Mouse (Mus musculus): ENCODE data around the gene Esrrb.

The Esrrb gene

GRCm38 (mm10) chr12:86360696-86361631, at the start of gene Esrrb:
Gene Esrrb, plus strand, starts transcription at chr12:86361117.
- peak; percentile 4 for DNase-seq (ENCODE audit: low read depth, low spot score)

- DNase-seq (ENCODE audit: low read depth, low spot score) = no peak
Observed at GRCm38 (mm10) chr12:86320629-86321028, 40.3 kb upstream of the Esrrb start.

DNA sequence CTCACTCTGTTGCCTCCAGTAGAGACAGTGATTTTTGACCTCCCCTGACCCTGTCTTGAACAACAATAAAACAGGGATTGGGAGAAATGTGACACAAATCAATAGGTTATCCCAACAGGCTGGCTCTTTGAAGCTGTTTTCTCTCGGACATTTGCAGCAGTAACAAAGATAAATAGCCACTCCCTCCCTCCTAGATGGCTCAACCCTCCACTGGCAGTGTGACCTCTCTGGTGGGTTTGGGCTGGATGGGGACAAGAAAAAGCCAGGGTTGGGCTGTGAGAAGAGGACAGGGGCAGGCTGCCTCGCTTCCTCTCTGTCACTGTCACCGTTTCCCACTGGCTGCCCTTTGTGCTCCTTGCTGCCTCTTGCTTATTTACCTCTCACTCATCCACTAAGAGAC, 36.6 kb upstream of the Esrrb start:
- no peak for DNase-seq (ENCODE audit: low read depth, low spot score)

GRCm38 (mm10) chr12:86329813-86330212, 31.1 kb upstream of the Esrrb start:
- no peak for DNase-seq (ENCODE audit: low read depth, low spot score)

GRCm38 (mm10) chr12:86330684-86331083, 30.2 kb upstream of the Esrrb start:
- DNase-seq (ENCODE audit: low read depth, low spot score) = no peak

DNA sequence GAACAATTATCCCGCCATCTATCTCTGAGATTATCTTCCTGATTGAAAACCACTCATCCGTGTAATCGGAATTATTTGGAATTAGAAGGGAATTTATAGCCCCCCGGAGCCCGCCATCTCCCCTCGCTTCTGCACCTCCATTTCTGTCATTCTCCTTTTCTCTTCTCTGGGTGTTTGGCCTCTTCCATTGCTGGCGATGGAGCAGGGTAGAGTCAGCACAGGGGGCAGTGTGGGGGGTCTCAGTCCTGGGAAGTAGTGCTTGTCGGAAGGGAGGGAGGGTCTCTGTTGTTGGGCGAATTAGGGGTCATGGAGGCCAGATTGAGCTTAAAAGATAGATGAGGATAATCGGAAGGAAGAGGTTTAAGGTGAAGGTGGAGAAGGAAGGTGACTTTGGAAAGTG, 29.7 kb upstream of the Esrrb start:
- DNase-seq (ENCODE audit: low read depth, low spot score) = no peak

DNA sequence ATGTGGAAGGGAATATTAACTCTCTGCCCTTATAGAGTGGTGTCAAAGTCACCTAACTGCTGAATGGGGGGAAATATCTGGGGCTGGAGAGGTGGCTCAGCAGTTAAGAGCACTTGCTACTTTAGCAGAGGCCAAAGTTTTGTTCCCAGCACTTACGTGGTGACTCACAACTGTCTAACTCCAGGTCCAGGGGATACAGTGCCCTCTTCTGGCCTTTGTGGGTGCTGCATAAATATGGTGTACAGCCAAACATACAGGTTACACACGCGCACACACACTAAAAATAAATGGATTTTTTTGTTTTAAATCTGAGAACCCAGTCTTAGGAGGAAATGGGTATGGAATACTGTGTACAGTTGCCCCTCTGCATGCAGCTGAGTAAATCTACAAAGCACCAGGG, 24.7 kb upstream of the Esrrb start:
- DNase-seq (ENCODE audit: low read depth, low spot score) = no peak

DNA sequence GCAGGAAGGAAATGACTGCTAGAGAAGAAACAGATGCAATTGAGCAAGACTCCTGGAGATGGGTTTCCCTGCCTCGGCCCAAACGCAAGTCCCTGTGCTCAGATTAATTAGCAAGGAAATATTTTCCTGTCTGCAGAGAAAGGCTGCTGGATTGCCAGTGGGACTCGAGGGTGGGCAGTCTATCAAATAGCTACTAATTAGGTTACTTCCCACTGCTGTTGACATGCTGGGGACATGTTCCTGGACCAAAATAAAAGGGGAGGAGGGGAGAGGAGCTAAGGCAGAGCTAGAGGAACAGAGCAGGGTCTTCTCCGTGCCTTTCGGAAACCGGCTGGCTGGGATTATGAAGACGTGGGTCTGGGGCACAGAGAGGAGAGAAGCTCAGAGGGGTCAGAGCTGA, 24.0 kb upstream of the Esrrb start:
- no peak for DNase-seq (ENCODE audit: low read depth, low spot score)

GRCm38 (mm10) chr12:86349477-86349876, 11.4 kb upstream of the Esrrb start:
- DNase-seq (ENCODE audit: low read depth, low spot score) = no peak

- DNase-seq (ENCODE audit: low read depth, low spot score) = no peak
Observed at GRCm38 (mm10) chr12:86359406-86359805, 1.5 kb upstream of the Esrrb start.

DNA sequence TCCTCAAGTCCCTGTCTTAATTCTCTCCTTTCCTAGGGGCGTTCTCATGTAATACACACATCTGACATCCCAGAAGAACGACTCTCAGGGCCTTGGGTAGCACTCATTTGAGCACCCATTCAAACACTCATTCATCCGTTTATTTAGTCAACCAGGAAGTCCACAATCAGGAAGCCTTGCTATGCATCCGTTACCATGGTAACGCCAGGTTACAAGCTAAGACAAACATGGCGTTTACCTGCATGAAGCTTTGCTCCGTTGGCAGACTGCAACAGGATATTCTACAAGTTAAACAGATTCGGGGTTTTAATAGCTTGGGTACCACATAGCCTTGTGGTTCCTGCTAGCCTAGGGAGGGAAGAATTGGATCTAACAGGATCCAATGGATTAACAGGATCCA, 1.0 kb upstream of the Esrrb start:
- DNase-seq (ENCODE audit: low read depth, low spot score) = no peak

- DNase-seq (ENCODE audit: low read depth, low spot score) = no peak
Observed at GRCm38 (mm10) chr12:86364285-86364684, 3.4 kb downstream of the Esrrb start.

DNA sequence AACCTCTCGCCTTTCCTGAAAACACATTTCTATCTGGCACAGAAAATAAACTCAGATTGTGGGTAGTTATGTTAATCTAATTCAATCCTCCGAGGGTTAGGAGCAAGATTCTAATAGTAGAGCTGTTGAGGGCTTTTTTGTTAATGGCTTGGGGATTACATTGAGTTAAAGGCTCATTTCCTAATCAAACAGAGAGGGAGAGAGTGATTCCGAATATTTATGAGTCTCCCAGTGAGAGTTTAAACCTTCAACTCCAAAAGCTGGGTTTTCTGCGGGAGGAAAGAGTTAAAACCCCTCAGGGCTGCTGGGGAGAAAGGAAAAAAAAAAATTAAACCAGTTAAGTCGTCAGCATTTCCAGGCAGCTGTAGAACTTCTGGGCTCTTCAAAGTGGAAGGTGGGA, 3.8 kb downstream of the Esrrb start:
- DNase-seq (ENCODE audit: low read depth, low spot score) = no peak

DNA sequence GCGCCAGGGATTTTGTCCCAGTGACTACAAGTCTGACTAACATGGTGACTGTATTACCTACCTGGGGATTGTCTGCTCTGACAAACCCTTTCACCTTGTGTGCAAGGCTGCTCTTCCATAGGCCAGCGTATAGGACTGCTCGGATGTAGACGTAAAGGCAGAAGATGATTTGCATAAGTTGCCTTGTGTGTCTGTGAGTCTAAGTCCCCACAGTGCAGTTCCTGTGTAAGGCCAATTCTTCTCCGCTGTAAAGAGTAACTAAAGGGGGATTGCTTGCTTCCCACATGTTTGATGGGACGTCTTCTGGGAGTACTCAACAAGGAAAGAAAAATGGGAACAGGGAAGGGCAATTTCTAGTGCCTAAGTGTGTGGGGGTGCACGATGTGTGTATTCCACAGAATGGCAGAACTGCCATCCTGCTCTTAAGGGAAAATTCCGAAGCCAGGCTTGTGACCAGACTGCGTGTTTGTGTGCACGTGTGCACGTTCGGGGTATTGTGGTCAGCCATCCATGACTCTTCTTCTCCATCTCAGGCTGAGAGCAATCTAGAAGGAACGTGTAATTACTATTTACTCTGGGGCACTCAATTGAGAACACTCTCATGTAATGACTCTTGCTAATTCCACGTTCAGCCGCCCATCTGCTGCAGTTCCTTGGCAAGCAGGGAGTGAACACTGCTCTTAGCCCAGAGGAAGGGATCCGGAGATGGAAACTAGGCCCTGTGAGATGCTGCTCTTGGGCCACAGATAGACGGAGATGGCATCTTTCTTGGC, 9.9 kb downstream of the Esrrb start:
- peak; percentile 59 for DNase-seq (ENCODE audit: low read depth, low spot score)

DNA sequence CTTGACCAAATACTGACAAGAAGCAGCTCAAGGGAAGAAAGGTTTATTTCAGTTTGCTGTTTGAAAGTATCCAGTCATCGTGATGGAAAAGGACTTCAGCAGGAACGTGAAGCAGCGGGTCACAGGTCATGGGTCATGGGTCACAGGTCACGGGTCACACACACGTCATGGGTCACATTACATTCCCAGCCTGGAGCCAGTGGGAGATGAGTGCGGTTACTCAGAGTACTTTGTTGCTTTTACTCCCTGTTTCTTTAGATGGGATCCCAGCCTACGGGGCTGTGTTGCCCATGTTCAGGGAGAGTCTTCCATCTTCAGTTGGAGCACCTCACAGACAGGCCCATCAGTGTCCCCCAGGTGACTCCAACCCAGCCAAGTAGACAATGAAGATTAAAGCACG, 13.4 kb downstream of the Esrrb start:
- DNase-seq (ENCODE audit: low read depth, low spot score) = no peak

DNA sequence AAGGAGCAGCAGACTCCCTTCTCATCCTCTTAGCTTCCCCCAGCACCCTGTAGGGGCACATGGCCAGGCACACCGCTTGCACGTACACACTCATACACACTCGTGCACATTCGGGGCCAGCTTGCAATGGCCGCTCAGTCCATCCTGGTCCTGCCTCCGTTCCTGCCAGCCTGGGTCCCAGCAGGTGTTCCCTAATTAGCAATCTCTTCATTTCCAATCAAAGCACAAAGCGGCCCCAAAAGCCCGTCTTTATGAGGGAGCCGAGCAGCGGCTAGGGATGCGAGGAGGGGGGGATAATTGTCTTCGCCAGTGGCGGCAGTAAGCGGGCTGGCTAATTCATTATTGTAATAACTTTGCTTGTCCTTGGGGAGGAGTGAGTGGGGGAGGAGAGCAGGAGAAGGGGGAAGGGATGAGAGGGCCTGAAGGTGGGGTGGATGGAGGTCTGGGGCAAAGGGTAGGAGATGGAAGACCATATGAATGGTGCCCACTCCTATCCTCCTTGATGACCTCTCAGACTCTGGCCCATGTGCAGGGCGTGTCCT, 18.8 kb downstream of the Esrrb start:
- peak; percentile 12 for DNase-seq (ENCODE audit: low read depth, low spot score)

- no peak for DNase-seq (ENCODE audit: low read depth, low spot score)
Observed at GRCm38 (mm10) chr12:86383803-86384202, 22.9 kb downstream of the Esrrb start.

DNA sequence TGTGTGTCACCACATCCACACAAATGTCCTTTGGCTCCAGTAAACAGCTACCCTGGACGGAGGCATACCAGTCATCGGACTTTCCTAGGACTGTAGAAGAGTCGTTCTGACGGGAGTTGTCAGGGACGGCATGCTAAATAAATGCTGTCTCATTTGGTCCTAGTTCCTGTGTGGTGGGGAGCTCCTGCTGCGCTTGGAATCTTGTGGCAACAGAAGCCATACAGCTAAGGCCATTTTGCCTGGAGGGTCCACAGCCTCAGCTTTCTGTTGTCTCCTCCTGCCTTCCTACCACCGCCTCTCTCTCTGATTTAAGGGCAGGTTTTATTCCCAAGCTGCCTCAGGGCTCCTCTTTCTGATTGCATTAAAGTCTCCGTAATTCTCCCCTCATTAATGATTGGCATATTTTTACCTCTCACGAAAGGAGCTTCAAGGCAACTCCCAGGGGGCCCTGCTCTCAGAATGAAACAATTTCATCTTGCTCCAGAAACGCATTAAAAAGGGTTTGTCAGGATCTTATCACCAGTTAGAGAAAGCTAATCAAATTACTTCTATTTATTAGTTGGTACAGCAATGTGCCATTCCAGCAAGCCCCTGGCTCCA, 26.9 kb downstream of the Esrrb start:
- no peak for DNase-seq (ENCODE audit: low read depth, low spot score)

DNA sequence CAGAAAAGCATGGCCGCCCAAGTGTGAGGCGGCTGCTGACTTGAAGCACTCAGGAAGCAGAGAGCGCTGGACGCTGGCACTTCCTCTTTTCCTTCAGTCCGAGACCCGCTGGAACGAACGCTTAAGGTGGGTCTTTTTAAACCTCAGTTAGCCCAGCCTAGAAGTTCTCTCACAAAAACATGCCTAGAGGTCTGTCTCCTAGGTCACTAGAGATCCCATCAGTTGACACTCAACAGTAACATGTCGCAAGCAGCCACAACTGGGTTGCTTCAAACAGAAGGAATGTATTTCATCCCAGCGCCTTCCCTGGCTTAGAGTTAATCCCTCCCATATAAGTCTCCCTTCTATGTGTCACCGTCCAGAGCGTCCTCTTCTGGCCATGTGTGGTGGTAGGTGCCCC, 33.9 kb downstream of the Esrrb start:
- DNase-seq (ENCODE audit: low read depth, low spot score) = no peak

DNA sequence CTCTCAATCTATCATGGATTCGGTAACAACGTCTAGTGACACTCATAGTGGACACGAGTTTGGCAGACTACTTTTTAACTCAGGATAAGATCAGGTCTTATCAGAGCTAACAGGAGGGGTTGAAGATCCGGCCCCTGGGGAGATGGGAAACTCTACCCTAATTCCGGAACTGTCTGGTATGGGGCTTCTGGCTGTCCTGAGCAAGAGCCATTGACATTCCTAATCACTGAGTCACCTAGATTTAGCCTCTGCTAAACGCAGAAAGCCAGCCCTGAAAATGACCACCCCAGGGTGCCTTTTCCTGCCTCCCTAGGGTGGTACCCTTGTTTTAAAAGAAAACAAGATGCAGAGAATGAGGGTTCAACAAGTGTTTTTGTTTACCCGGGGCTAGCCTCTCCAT, 34.4 kb downstream of the Esrrb start:
- DNase-seq (ENCODE audit: low read depth, low spot score) = no peak

DNA sequence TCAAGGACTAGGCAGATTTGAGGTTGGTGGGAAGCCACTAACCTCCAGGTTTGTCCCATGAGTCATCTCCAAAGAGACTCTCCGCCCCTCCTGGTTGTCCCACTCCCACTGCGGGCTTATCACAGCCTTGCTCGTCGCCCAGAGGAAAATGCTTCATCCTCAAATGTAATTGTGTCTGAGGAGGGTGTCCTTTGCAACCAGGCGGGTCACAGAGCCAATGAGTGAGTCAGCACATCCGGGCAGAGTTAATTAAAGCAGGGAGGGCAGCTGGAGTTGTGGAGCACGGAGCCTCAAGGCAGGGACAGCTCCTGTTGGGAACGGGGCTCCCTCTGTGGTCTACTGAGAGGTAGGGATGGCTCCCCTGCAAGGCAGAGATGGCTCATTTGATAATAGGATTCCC, 37.8 kb downstream of the Esrrb start:
- peak; percentile 25 for DNase-seq (ENCODE audit: low read depth, low spot score)

DNA sequence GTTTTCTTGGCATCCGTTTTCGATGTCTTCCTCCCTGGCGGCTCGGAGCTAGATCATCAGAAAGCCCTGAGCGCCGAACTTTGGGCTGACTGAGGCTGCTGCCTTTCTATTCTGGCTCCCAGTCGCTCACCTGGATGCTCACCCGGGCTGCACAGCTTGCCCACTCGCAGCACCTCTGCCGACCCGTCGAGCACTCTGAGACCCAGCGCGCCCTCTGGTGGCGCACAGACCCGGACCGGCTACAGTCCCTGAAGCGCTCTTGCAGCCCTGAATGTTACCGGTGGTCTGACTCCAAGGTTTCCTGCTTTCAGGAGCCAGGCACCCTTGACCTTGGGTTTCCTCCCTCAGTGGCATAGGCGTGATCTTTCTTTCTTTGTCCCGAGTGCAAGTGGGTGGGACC, 41.8 kb downstream of the Esrrb start:
- DNase-seq (ENCODE audit: low read depth, low spot score) = peak; percentile 72

Measured in brain, adult 2 months (tissue).